Mouse (Mus musculus) frontal cortex, postnatal 14 days (tissue): ENCODE results near the gene Ffar2.

Experiments used
- DNase-seq, 2 experiments: peaks; one replicate each; pipeline ENCODE4 v3.0.0; 2022; ENCODE audit warnings: low spot score in 2 of 2

Gene Ffar2

GRCm38 (mm10) chr7:30821532-30821931 is 2.0 kb downstream of the Ffar2 start:
- no peak for DNase-seq

GRCm38 (mm10) chr7:30820854-30821445 is 2.6 kb downstream of the Ffar2 start:
- no peak for DNase-seq

- no peak for DNase-seq
Measured at GRCm38 (mm10) chr7:30820131-30820530, 3.4 kb downstream of the Ffar2 start.

- DNase-seq, result no peak
Measured at GRCm38 (mm10) chr7:30812291-30812807, 11.2 kb downstream of the Ffar2 start.

- no peak for DNase-seq
Measured at GRCm38 (mm10) chr7:30811757-30812290, 11.8 kb downstream of the Ffar2 start.

- DNase-seq, result no peak
Measured at GRCm38 (mm10) chr7:30810319-30810718, 13.3 kb downstream of the Ffar2 start.

- no peak for DNase-seq
Measured at GRCm38 (mm10) chr7:30805924-30806323, 17.7 kb downstream of the Ffar2 start.

- DNase-seq, result no peak
Measured at GRCm38 (mm10) chr7:30804026-30804715, 19.4 kb downstream of the Ffar2 start.

- DNase-seq, result no peak
Measured at GRCm38 (mm10) chr7:30803256-30803655, 20.3 kb downstream of the Ffar2 start.

- no peak for DNase-seq
Measured at GRCm38 (mm10) chr7:30800653-30801052, 22.9 kb downstream of the Ffar2 start.

GRCm38 (mm10) chr7:30796790-30797189 is 26.8 kb downstream of the Ffar2 start:
- DNase-seq, result no peak

- DNase-seq, result no peak
Measured at GRCm38 (mm10) chr7:30794921-30795320, 28.7 kb downstream of the Ffar2 start.

- no peak for DNase-seq
Measured at GRCm38 (mm10) chr7:30791921-30792320, 31.7 kb downstream of the Ffar2 start.

- no peak for DNase-seq
Measured at GRCm38 (mm10) chr7:30790141-30790540, 33.4 kb downstream of the Ffar2 start.

- no peak for DNase-seq
Measured at GRCm38 (mm10) chr7:30787377-30788022, 36.1 kb downstream of the Ffar2 start, which contains the start of gene Krtdap. Gene Krtdap (plus strand): TSS chr7:30787896.

- DNase-seq, result peak in 1 of 2 experiments; percentile 18
Measured at GRCm38 (mm10) chr7:30785721-30786546, 37.6 kb downstream of the Ffar2 start.

GRCm38 (mm10) chr7:30785154-30785553 is 38.4 kb downstream of the Ffar2 start:
- DNase-seq, result no peak

- no peak for DNase-seq
Measured at GRCm38 (mm10) chr7:30782658-30783057, 40.9 kb downstream of the Ffar2 start.

- no peak for DNase-seq
Measured at GRCm38 (mm10) chr7:30781792-30782191, 41.8 kb downstream of the Ffar2 start.

- no peak for DNase-seq
Measured at GRCm38 (mm10) chr7:30777911-30778310, 45.7 kb downstream of the Ffar2 start.

- no peak for DNase-seq
Measured at GRCm38 (mm10) chr7:30777081-30777579, 46.4 kb downstream of the Ffar2 start.
